Mouse (Mus musculus) G1E-ER4 (cell line): ENCODE measurements at regions not wholly inside any gene's neighbourhood (a gene's known extent, or its start where the extent isn't known, plus 50 kb on each side); places are given as distances from the start of the nearest gene placed in this dataset.

Source experiments
- GATA1 ChIP-seq: IDR thresholded peaks from one replicate; pipeline ENCODE4 v1.8.0; 2012; ENCODE audit warnings: low read length, inconsistent platforms

GRCm38 (mm10) chr9:23911851-23912250 is 185.9 kb upstream of the Npsr1 start:
- no peak for TF ChIP-seq GATA1

- TF ChIP-seq GATA1 = no peak
Observed at GRCm38 (mm10) chr9:23917345-23917744, 180.5 kb upstream of the Npsr1 start.

DNA sequence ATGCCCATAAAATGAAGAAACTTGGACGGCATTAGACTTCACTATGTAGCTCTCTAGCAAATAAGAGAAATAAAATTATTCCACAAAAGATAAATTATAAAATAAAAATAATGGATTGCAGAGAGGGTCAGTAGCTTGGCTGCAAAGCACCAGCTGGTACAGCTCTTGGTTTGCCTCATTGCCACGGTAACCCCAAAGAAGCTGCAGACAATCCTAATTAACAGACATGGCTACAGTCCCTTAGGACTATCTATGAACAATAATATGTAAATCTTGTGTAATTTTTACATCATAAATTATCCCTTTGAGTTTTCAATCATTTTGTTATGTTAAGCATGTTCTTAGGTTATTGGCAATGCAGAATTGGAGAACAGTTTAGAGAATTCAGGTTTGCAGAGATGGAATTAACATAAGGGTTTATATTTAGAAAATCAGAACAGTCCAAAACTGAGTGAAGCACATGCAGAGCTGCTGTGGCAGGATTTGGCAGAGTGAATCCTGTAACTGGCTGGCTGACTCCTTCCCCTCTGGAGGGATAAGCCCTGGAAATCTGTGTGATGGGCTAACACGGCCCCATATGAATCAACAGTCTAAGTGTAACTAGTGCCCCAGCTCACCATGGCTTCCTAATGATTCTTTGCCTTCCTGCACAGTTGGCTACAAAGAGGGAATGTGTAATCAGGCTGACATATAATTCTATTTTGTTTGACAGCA is 178.4 kb upstream of the Npsr1 start:
- no peak for TF ChIP-seq GATA1

DNA sequence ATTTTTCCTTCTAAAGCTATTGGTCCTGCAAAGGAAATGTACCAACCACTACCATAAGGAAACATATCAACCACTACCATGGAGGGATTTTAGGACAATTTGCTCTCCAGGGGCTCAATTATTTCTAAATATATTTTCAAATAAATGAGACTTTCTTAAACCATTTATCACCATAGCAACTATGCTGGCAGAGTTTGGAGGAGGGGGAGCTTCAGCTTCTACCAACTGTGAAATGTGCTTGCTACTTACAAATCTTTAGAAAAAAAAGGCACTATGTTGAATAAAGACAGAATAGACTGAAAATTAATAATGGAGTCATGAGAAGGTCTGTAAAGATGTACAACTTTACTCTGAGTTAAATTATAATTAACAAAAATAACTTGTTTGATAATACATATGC is 165.6 kb upstream of the Npsr1 start:
- no peak for TF ChIP-seq GATA1

- TF ChIP-seq GATA1 = no peak
Observed at GRCm38 (mm10) chr9:23934282-23934681, 163.5 kb upstream of the Npsr1 start.

DNA sequence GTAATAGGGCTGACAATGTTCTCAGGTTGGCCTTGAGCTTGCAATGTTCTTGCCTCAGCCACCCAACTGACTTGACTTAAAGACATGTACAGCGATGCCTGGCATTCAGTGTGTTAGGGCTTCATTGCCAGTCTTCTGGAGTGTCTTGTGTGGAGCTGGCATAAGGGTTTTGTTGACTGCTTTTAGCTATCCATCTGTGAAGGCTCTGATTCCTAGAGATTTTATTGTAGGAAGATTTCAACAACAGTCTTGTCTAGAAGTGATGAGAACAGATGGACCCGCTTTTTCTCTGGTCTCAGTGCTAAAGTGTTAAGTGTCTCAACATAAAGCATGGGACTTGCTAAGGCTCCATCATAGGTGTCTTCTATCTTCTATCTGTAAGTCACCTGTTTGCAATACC is 145.3 kb upstream of the Npsr1 start:
- no peak for TF ChIP-seq GATA1

DNA sequence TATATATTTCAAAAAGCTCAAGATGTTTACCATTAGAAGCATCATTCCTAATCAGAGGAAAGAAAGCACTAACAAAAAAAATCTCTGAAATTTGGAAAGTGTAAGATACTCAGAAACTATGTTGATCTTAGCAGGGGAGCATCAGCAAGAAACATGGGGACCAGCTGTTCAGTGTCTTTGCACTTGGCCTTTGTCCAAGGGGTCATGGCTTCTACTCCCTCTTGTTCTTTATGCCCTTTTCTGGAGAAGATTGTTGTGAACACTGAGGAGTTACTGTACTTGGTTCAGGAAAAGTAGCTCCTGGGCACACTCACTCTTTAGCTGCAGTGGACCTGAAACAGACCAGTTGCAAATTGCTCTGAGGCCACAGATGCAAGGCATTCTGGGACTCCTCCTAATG is 141.2 kb upstream of the Npsr1 start:
- TF ChIP-seq GATA1 = no peak

DNA sequence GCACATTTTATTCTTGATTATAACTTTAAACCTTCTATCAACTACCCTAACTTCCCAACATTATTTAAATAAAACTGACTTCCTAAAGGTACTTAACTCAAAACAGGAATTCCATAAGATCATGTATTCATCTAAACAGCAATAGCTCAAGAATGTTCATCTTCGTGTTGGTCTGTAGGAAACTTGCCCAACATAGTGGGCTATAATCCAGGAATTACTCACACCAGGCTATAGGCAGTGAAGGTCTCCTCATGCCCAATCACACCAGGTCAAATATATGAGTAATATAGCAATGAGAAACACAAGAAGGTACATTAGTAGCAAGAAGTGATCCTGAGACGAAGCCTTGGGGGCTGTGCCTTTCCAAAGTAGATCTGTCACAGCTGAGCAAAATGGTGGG is 128.1 kb upstream of the Npsr1 start:
- no peak for TF ChIP-seq GATA1

DNA sequence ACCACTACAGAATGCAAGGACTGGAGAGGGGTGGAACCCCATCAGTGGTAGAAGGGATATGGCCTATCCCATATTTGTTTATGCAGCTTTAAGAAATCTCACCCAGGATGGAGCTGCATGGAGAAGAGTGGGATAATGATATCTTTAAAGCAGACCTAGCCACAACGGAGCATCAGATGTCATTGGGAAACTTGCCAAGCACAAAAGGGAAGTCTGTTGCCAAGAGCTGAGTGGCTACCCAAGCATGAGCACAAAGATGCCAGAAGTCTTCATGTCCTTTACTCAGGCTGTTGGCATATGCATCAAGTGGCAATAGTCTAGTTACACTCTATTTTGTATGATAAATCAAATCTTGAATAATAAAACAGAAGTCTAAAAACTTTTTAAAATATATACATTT is 124.6 kb upstream of the Npsr1 start:
- TF ChIP-seq GATA1 = no peak

- TF ChIP-seq GATA1 = no peak
Observed at GRCm38 (mm10) chr9:23977574-23977973, 120.2 kb upstream of the Npsr1 start.

GRCm38 (mm10) chr9:24006353-24006752 is 91.4 kb upstream of the Npsr1 start:
- no peak for TF ChIP-seq GATA1

GRCm38 (mm10) chr9:24038274-24038673 is 59.5 kb upstream of the Npsr1 start:
- peak; percentile 18 for TF ChIP-seq GATA1
